Mouse (Mus musculus) forebrain, embryonic 10.5 days (tissue): ENCODE data around the gene Mrgbp. TPM values are rescaled to one million over a fixed set of nuclear protein-coding genes. Genes with fewer than 3 reads are reported as not detected.

Source experiments
- DNase-seq: peaks from one replicate; pipeline ENCODE4 v3.0.0-alpha.2; 2017; ENCODE audit warnings: low spot score; ENCODE audit errors: extremely low spot score
- H3K27ac ChIP-seq: fragments of 300-500 bp; sonication (generic); 2 replicates; pipeline ENCODE4 v1.5.1; 2016; ENCODE audit warnings: mild to moderate bottlenecking
- H3K27me3 ChIP-seq: fragments of 300-500 bp; sonication (generic); 2 replicates; pipeline ENCODE4 v1.6.1; 2016; ENCODE audit warnings: mild to moderate bottlenecking; ENCODE audit not compliant: poor library complexity, severe bottlenecking
- H3K36me3 ChIP-seq: fragments of 300-500 bp; sonication (generic); replicated peaks from 2 replicates; pipeline ENCODE4 v1.6.1; 2016; ENCODE audit warnings: mild to moderate bottlenecking, moderate library complexity
- H3K4me1 ChIP-seq: fragments of 300-500 bp; sonication (generic); 2 replicates; pipeline ENCODE4 v1.6.1; 2016
- H3K4me3 ChIP-seq: fragments of 300-500 bp; sonication (generic); 2 replicates; pipeline ENCODE4 v1.5.1; 2016; ENCODE audit warnings: mild to moderate bottlenecking, moderate library complexity
- H3K9me3 ChIP-seq: fragments of 300-500 bp; sonication (generic); 2 replicates; pipeline ENCODE4 v1.6.1; 2016; ENCODE audit warnings: mild to moderate bottlenecking, moderate library complexity
- WGBS: fragments of 180-500 bp; shearing (Covaris S2); methylation state at CpG from one replicate; pipeline ENCODE4 v1.1.7; 2016; 5-methylcytosine and 5-hydroxymethylcytosine counted together
- polyA plus RNA-seq: library from polyadenylated mRNA; unstranded; fragments of >200 nt; fragmentation: Nextera tagmentation; extraction: Ambion mirVana; gene quantifications from 2 replicates; pipeline ENCODE4 v1.2.1, GENCODE M21; 2016

The Mrgbp gene
- polyA plus RNA-seq, 1 experiment from 2014 or later, result 44.3 TPM

GRCm38 (mm10) chr2:180600569-180601021 lies 19.5 kb downstream of the Mrgbp start:
- H3K36me3 ChIP-seq, result peaks cover 10% of the 10 kb centered on the region
- 10% methylated on average over 9 of the region's 9 CpGs for WGBS
- H3K27ac ChIP-seq, result peak overlapping the region; percentile 31; the same call in 1 of the 2 replicates
- H3K27me3 ChIP-seq, result peaks cover 55% of the 10 kb centered on the region
- no peak overlapping the region for H3K4me3 ChIP-seq
- H3K4me1 ChIP-seq, result peaks cover 34% of the 10 kb centered on the region
- no peaks in the 10 kb centered on the region for H3K9me3 ChIP-seq
- DNase-seq, result no peak

GRCm38 (mm10) chr2:180604781-180605180 lies 23.7 kb downstream of the Mrgbp start:
- H3K27ac ChIP-seq, result no peak overlapping the region
- no peaks in the 10 kb centered on the region for H3K36me3 ChIP-seq
- peaks cover 15% of the 10 kb centered on the region for H3K4me1 ChIP-seq
- no peak for DNase-seq
- H3K9me3 ChIP-seq, result no peaks in the 10 kb centered on the region
- H3K4me3 ChIP-seq, result no peak overlapping the region
- peaks cover 16% of the 10 kb centered on the region for H3K27me3 ChIP-seq
- 71% methylated on average over 6 of the region's 6 CpGs for WGBS

- no peaks in the 10 kb centered on the region for H3K9me3 ChIP-seq
- no peak overlapping the region for H3K27ac ChIP-seq
- no peaks in the 10 kb centered on the region for H3K36me3 ChIP-seq
- DNase-seq, result no peak
- H3K4me1 ChIP-seq, result no peaks in the 10 kb centered on the region
- 88% methylated on average over 4 of the region's 4 CpGs for WGBS
- H3K27me3 ChIP-seq, result no peaks in the 10 kb centered on the region
- H3K4me3 ChIP-seq, result no peak overlapping the region
Observed at GRCm38 (mm10) chr2:180610283-180610682, 29.2 kb downstream of the Mrgbp start.

- DNase-seq, result no peak
- Histone ChIP-seq H3K9me3 (no peaks in the 10 kb centered on the region), H3K27ac (no peak overlapping the region), H3K36me3 (no peaks in the 10 kb centered on the region), H3K4me3 (no peak overlapping the region), H3K27me3 (no peaks in the 10 kb centered on the region), H3K4me1 (no peaks in the 10 kb centered on the region)
- 80% methylated on average over 2 of the region's 2 CpGs for WGBS
Observed at GRCm38 (mm10) chr2:180611882-180612281, 30.8 kb downstream of the Mrgbp start.

Other genes starting within 250 kb of the Mrgbp start
- gene Gata5, start 246.6 kb upstream of the Mrgbp start, polyA plus RNA-seq, result 0.15 TPM in 1 of 2 replicates, not detected in the other
- 4.9 and 6.9 TPM in 2 replicates for gene Slco4a1, start 125.1 kb upstream of the Mrgbp start, polyA plus RNA-seq
- gene Ntsr1, start 81.3 kb upstream of the Mrgbp start, polyA plus RNA-seq, result not detected in 2 replicates
- gene Ogfr, start 7.9 kb downstream of the Mrgbp start, polyA plus RNA-seq, result 103 and 104 TPM in 2 replicates
- 3.6 and 3.7 TPM in 2 replicates for gene Col9a3, start 16.5 kb downstream of the Mrgbp start, polyA plus RNA-seq
- 0.20 and 0.30 TPM in 2 replicates for gene Tcfl5, start 61.4 kb downstream of the Mrgbp start, polyA plus RNA-seq
- 33.8 and 34.3 TPM in 2 replicates for gene Dido1, start 128.7 kb downstream of the Mrgbp start, polyA plus RNA-seq
- 46.8 and 47.7 TPM in 2 replicates for gene Gid8, start 128.8 kb downstream of the Mrgbp start, polyA plus RNA-seq
- 0.46 and 0.95 TPM in 2 replicates for gene Slc17a9, start 144.0 kb downstream of the Mrgbp start, polyA plus RNA-seq
- gene Bhlhe23, start 195.6 kb downstream of the Mrgbp start, polyA plus RNA-seq, result 0.43 and 0.47 TPM in 2 replicates